Mouse (Mus musculus) brain, embryonic 14.5 days (tissue): ENCODE results near the gene Gja1.

Experiments
- CTCF ChIP-seq: fragments of 200-500 bp; IDR thresholded peaks from 2 replicates; pipeline ENCODE4 v1.5.1; 2012; ENCODE audit warnings: inconsistent platforms, mild to moderate bottlenecking, moderate library complexity, borderline replicate concordance; ENCODE audit not compliant: insufficient read depth, insufficient read length; ENCODE audit errors: extremely low read depth
- POLR2A ChIP-seq: fragments of 200-500 bp; IDR thresholded peaks from 2 replicates; pipeline ENCODE4 v1.6.1; 2012; ENCODE audit warnings: mild to moderate bottlenecking, inconsistent platforms, borderline replicate concordance; ENCODE audit not compliant: poor library complexity, insufficient read depth, insufficient read length, severe bottlenecking; ENCODE audit errors: extremely low read depth

GRCm38 (mm10) chr10:56393095-56393784, 16.1 kb downstream of the Gja1 start:
- no peak for TF ChIP-seq POLR2A
- no peak for TF ChIP-seq CTCF
